Mouse (Mus musculus) left cerebral cortex, adult 8-10 months (tissue): ENCODE data around the gene Gpatch1. TPM values are rescaled to one million over a fixed set of nuclear protein-coding genes. Genes with fewer than 3 reads are reported as not detected.
"Not testable (repeated sequence)": the region's sequence is repeated elsewhere in the genome, so short reads cannot be mapped to it uniquely, and the experiment has no call there.

ENCODE experiments used
- DNase-seq, 2 experiments: peaks; one replicate each; pipeline ENCODE4 v3.0.0; 2022; ENCODE audit warnings: low spot score in 2 of 2
- total RNA-seq, 4 experiments: library from RNA; stranded (reverse); gene quantifications; 2 replicates each; pipeline ENCODE4 v1.2.4; 2022

Gpatch1 gene
- total RNA-seq, 4 experiments from 2014 or later = 24.2 to 27.5 (median 25.3) TPM

- no peak for DNase-seq
Observed at GRCm38 (mm10) chr7:35331590-35331989, 13.3 kb upstream of the Gpatch1 start.

- no peak for DNase-seq
Observed at GRCm38 (mm10) chr7:35322732-35323420, 4.6 kb upstream of the Gpatch1 start.

- no peak for DNase-seq
Observed at GRCm38 (mm10) chr7:35322161-35322560, 3.9 kb upstream of the Gpatch1 start.

- DNase-seq = no peak
Observed at GRCm38 (mm10) chr7:35319755-35320154, 1.5 kb upstream of the Gpatch1 start.

GRCm38 (mm10) chr7:35319221-35319620, 981 bp upstream of the Gpatch1 start:
- not testable (repeated sequence) for DNase-seq

- no peak for DNase-seq
Observed at GRCm38 (mm10) chr7:35314156-35314555, 4.1 kb downstream of the Gpatch1 start.

GRCm38 (mm10) chr7:35311214-35311613, 7.0 kb downstream of the Gpatch1 start:
- no peak for DNase-seq

GRCm38 (mm10) chr7:35300792-35301191, 17.4 kb downstream of the Gpatch1 start:
- no peak for DNase-seq

GRCm38 (mm10) chr7:35299656-35300055, 18.6 kb downstream of the Gpatch1 start:
- no peak for DNase-seq

GRCm38 (mm10) chr7:35297886-35298285, 20.4 kb downstream of the Gpatch1 start:
- no peak for DNase-seq

GRCm38 (mm10) chr7:35295631-35296030, 22.6 kb downstream of the Gpatch1 start:
- no peak for DNase-seq

- DNase-seq = no peak
Observed at GRCm38 (mm10) chr7:35293464-35293863, 24.8 kb downstream of the Gpatch1 start.

- DNase-seq = no peak
Observed at GRCm38 (mm10) chr7:35278933-35279332, 39.3 kb downstream of the Gpatch1 start.

GRCm38 (mm10) chr7:35277433-35277832, 40.8 kb downstream of the Gpatch1 start:
- DNase-seq = no peak

- DNase-seq = no peak
Observed at GRCm38 (mm10) chr7:35269443-35270024, 48.7 kb downstream of the Gpatch1 start.

- DNase-seq = no peak
Observed at GRCm38 (mm10) chr7:35267841-35268240, 50.4 kb downstream of the Gpatch1 start.

GRCm38 (mm10) chr7:35266666-35267065, 51.6 kb downstream of the Gpatch1 start:
- no peak for DNase-seq

GRCm38 (mm10) chr7:35264746-35265145, 53.5 kb downstream of the Gpatch1 start:
- no peak for DNase-seq

- DNase-seq = no peak
Observed at GRCm38 (mm10) chr7:35263595-35264489, 54.4 kb downstream of the Gpatch1 start.

GRCm38 (mm10) chr7:35259384-35259783, 58.9 kb downstream of the Gpatch1 start:
- DNase-seq = no peak

GRCm38 (mm10) chr7:35258294-35258693, 59.9 kb downstream of the Gpatch1 start:
- no peak for DNase-seq

GRCm38 (mm10) chr7:35252041-35252558, 66.1 kb downstream of the Gpatch1 start:
- no peak for DNase-seq
